Mouse (Mus musculus): Measurements from ENCODE around the gene Gmds.

Gmds gene

GRCm38 (mm10) chr13:31958346-31959335 is 379.9 kb downstream of the Gmds start:
- no peak for DNase-seq (ENCODE audit: low read depth in 1 of 2, low spot score in 2 of 2)

GRCm38 (mm10) chr13:31956584-31956983 is 382.0 kb downstream of the Gmds start:
- no peak for DNase-seq (ENCODE audit: low read depth in 1 of 2, low spot score in 2 of 2)

GRCm38 (mm10) chr13:31956112-31956511 is 382.4 kb downstream of the Gmds start:
- no peak for DNase-seq (ENCODE audit: low read depth in 1 of 2, low spot score in 2 of 2)

- no peak for DNase-seq (ENCODE audit: low read depth in 1 of 2, low spot score in 2 of 2)
Measured at GRCm38 (mm10) chr13:31955171-31955570, 383.4 kb downstream of the Gmds start.

GRCm38 (mm10) chr13:31944676-31945210 is 393.8 kb downstream of the Gmds start:
- no peak for DNase-seq (ENCODE audit: low read depth in 1 of 2, low spot score in 2 of 2)

- DNase-seq (ENCODE audit: low read depth in 1 of 2, low spot score in 2 of 2), result no peak
Measured at GRCm38 (mm10) chr13:31943482-31944275, 394.9 kb downstream of the Gmds start.

GRCm38 (mm10) chr13:31929299-31929698 is 409.2 kb downstream of the Gmds start:
- DNase-seq (ENCODE audit: low read depth in 1 of 2, low spot score in 2 of 2), result no peak

GRCm38 (mm10) chr13:31926599-31926998 is 411.9 kb downstream of the Gmds start:
- DNase-seq (ENCODE audit: low read depth in 1 of 2, low spot score in 2 of 2), result no peak

GRCm38 (mm10) chr13:31924506-31924905 is 414.0 kb downstream of the Gmds start:
- DNase-seq (ENCODE audit: low read depth in 1 of 2, low spot score in 2 of 2), result no peak

- DNase-seq (ENCODE audit: low read depth in 1 of 2, low spot score in 2 of 2), result no peak
Measured at GRCm38 (mm10) chr13:31919716-31920115, 418.8 kb downstream of the Gmds start.

- no peak for DNase-seq (ENCODE audit: low read depth in 1 of 2, low spot score in 2 of 2)
Measured at GRCm38 (mm10) chr13:31917387-31917786, 421.2 kb downstream of the Gmds start.

- no peak for DNase-seq (ENCODE audit: low read depth in 1 of 2, low spot score in 2 of 2)
Measured at GRCm38 (mm10) chr13:31915748-31916147, 422.8 kb downstream of the Gmds start.

- DNase-seq (ENCODE audit: low read depth in 1 of 2, low spot score in 2 of 2), result no peak
Measured at GRCm38 (mm10) chr13:31914901-31915587, 423.5 kb downstream of the Gmds start.

- DNase-seq (ENCODE audit: low read depth in 1 of 2, low spot score in 2 of 2), result no peak
Measured at GRCm38 (mm10) chr13:31911956-31912355, 426.6 kb downstream of the Gmds start.

- DNase-seq (ENCODE audit: low read depth in 1 of 2, low spot score in 2 of 2), result no peak
Measured at GRCm38 (mm10) chr13:31911362-31911761, 427.2 kb downstream of the Gmds start.

GRCm38 (mm10) chr13:31909031-31909430 is 429.5 kb downstream of the Gmds start:
- DNase-seq (ENCODE audit: low read depth in 1 of 2, low spot score in 2 of 2), result no peak

- no peak for DNase-seq (ENCODE audit: low read depth in 1 of 2, low spot score in 2 of 2)
Measured at GRCm38 (mm10) chr13:31906514-31906913, 432.0 kb downstream of the Gmds start.

- no peak for DNase-seq (ENCODE audit: low read depth in 1 of 2, low spot score in 2 of 2)
Measured at GRCm38 (mm10) chr13:31900191-31900590, 438.3 kb downstream of the Gmds start.

- DNase-seq (ENCODE audit: low read depth in 1 of 2, low spot score in 2 of 2), result no peak
Measured at GRCm38 (mm10) chr13:31899392-31899791, 439.1 kb downstream of the Gmds start.

- no peak for DNase-seq (ENCODE audit: low read depth in 1 of 2, low spot score in 2 of 2)
Measured at GRCm38 (mm10) chr13:31897493-31897892, 441.0 kb downstream of the Gmds start.

GRCm38 (mm10) chr13:31894511-31894910 is 444.0 kb downstream of the Gmds start:
- no peak for DNase-seq (ENCODE audit: low read depth in 1 of 2, low spot score in 2 of 2)
